Mouse (Mus musculus): ENCODE data around the gene Gprc5d. TPM values are rescaled to one million over a fixed set of nuclear protein-coding genes. Genes with fewer than 3 reads are reported as not detected.
A peak's percentile ranks its signal among the peaks of the same experiment; 100 is the strongest.

The Gprc5d gene
- total RNA-seq, 2 experiments from 2014 or later, result not detected

DNA sequence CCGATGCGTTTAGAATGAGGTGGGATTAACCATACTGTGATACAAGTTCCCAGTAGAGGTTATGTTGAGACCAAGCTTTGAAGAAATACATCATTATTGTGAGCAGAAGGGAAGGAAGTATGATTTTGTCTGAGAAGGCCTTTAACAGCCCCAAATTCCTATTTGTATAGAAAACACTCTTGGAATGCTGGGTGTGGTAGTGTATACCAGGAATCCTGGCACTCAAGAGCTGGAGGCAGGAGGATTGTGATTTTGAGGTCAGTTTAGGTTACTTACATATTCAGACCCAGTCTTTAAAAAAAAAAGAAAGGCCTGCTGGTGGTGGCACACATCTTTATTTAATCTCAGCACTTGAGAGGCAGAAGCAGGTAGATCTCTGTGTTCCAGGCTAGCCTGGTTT, 47.7 kb downstream of the Gprc5d start:
- no peak for DNase-seq

DNA sequence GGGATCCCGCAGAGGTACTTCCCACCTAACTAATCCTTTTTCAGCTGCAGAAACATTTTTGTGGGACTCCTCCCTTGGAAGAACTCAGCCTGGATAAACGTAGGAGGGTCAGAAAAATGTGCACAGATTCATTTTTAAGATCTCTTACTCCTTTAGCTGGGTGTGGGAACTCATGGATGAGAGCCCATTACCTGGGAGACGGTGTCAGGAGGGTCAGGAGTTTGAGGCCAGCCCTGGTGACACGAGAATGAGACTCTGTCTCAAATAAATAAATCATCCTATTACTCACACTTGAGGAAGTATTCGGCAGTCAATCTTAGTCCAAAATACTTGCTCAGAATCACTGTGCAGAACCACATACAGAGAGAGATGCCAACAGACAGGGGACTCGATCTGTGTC, 48.2 kb downstream of the Gprc5d start:
- no peak for DNase-seq

DNA sequence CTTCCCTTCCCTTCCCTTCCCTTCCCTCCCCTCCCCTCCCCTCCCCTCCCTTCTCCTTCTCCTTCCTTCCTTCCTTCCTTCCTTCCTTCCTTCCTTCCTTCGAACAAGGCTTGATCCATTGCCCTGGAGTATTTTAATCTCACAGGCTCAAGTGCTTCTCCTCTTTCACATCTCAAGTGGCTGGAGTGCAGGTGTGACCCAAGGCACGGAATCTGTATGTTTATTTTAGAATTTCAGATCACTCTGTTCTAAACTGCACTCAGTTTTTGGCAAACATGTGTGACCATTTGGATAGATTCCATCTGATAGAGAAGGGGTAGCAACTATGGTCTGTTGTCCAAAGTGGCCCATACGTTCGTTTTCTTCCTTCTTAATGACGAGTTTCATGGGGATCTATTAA, 49.9 kb downstream of the Gprc5d start:
- DNase-seq, result no peak

DNA sequence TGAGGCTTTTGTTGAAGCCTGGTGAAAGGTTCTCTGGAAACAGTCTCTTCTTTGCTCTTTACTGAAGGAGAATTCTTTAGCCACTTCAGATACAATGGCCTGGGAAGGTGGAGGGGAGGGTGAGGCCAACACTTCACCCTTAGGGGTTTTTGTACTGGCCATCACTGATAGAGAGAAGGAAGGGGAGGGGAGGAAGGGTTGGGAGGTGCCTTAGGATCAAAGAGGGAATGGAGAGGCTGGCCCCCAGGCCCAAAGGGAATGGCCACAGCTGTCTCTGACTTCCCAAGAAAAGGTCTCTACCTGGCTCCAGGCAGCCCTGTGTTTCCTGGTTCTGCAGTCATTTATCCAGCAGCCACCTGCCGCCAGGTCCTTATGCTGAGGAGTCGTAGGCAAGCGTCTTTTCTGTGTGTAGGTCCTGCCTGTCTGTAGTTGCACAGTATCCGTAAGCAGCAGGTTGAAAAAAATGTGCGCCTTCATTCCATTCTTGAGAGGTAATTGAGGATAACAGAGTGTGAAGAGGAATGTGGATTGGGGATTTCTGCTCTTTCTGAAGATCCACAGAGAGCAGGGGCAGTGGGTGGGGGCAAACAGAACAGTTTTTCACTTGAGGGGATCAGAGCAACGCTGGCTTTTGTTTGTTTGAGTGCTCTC, 51.2 kb downstream of the Gprc5d start:
- DNase-seq, result no peak

DNA sequence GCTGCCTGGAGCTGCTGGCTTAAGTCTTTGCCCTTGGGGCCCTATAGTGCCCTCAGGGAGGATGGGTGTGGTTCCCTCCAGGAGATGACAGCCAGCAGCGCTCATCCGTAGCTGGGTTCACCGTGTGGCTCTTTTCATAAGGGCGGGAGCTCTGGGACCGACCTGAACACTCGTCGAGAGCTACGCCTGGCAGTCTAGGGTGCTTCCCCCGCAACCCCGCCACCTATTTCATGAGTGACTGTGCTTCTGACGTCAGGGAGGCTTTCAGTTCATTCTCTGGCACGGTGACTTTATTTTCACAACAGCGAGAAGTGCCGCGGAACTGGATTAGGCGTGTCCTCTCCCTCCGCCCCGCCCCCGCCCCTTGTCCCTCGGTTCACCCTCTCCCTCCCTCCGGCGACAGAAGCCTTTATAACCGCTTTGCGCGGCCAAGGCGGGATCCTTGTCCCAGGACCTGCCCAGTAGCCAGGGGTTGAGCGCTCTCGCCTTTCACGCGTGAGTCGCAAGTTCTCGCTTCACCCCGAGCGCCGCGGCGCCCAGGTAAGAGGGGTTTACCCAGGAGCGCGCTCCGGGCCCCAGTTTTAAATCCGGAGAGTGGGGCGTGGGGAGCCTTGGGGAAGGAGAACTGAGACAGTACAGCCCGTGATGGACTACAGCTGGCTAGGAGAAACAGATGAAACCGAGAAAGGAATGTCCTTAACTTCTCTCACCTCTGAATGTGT, 52.7 kb downstream of the Gprc5d start, which contains the start of gene Gprc5a:
Gprc5a (plus strand) TSS at position 416 of the 722 bp plus-strand sequence.
- DNase-seq, result peak; percentile 62 to 63

DNA sequence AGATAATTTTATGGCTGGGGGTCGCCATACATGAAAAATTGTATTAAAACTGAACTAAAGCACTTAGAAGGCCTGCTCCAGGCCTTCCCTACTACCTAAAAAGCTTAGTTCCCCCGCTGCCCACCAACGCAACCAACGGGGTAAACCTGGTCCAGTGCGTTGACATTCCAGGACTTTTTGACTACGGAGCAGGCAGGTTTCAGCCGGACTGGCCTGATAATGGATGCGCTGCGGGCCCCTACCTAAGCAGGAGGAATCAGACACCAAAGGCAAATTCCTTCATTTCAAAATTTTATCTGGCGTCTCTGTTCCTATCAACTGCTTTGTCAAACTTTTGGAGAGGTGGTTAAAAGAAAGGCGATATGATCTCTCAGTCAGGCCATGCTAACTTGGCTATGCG, 53.5 kb downstream of the Gprc5d start:
- no peak for DNase-seq

DNA sequence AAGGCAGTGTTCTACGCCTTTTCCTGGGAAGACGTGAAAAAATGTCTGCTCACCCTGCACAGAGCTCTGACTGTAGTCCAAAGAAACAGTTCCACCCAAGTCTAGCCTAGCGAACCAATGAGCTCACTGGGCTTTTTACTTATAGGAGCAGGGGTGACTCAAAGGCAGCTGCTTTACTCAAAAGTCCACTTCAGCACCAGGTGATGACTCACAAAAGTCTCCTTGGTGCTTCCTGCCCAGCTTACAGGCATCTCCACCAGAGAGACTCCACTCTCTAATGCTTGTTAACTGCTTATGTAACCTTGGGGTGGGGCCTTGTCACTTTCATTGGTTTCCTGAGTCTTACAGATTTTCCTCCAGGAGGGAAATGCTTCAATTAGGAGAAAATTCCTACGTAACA, 57.4 kb downstream of the Gprc5d start:
- no peak for DNase-seq

Other genes starting within 250 kb of the Gprc5d start
- gene Gpr19, start 219.7 kb downstream of the Gprc5d start, total RNA-seq (2021), result 1 to 10 TPM; 3.9 to 5.0 TPM
- 10 to 100 TPM; 33.8 to 41.5 TPM for gene Cdkn1b, start 197.9 kb downstream of the Gprc5d start, total RNA-seq (2021)
- 1 to 10 TPM; 5.7 to 9.3 TPM for gene Apold1, start 136.6 kb downstream of the Gprc5d start, total RNA-seq (2021)
- gene Ddx47, start 106.7 kb downstream of the Gprc5d start, total RNA-seq (2021), result 10 to 100 TPM; 38.9 to 39.8 TPM
- 1 to 10 TPM; 2.6 to 3.8 TPM for gene Gprc5a, start 52.6 kb downstream of the Gprc5d start, total RNA-seq (2021)
- gene Fam234b, start 79.7 kb upstream of the Gprc5d start, total RNA-seq (2021), result 1 to 10 TPM; 7.7 to 9.0 TPM
- gene Hebp1, start 79.7 kb upstream of the Gprc5d start, total RNA-seq (2021), result 10 to 100 TPM; 64.7 to 68.9 TPM
- gene Gsg1, start 136.1 kb upstream of the Gprc5d start, total RNA-seq (2021), result under 1 TPM; 0.44 to 0.65 TPM
- gene Pbp2, start 192.1 kb upstream of the Gprc5d start, total RNA-seq (2021), result not detected
- 10 to 100 TPM; 39.9 to 43.1 TPM for gene Emp1, start 244.3 kb upstream of the Gprc5d start, total RNA-seq (2021)

Data from heart, adult 18-20 months (tissue).